Mouse (Mus musculus) lung, embryonic 14.5 days (tissue): ENCODE data around the gene S100pbp. TPM values are rescaled to one million over a fixed set of nuclear protein-coding genes. Genes with fewer than 3 reads are reported as not detected.
A peak's percentile ranks its signal among the peaks of the same experiment; 100 is the strongest.

Experiments
- ATAC-seq: fragments of 200-750 bp; cut with Nextera tagmentation; 2 replicates; pipeline ENCODE4 v1.8.0; 2017; ENCODE audit warnings: mild to moderate bottlenecking, moderate TSS enrichment, moderate library complexity; ENCODE audit not compliant: insufficient read depth
- DNase-seq: peaks from one replicate; pipeline ENCODE4 v3.0.0-alpha.2; 2015
- H3K27ac ChIP-seq: fragments of 300-500 bp; sonication (generic); 2 replicates; pipeline ENCODE4 v1.5.1; 2014; ENCODE audit warnings: low read depth, mild to moderate bottlenecking, moderate library complexity
- H3K27me3 ChIP-seq: fragments of 300-500 bp; sonication (generic); 2 replicates; pipeline ENCODE4 v1.6.1; 2014; ENCODE audit warnings: low read length, control low read depth; ENCODE audit not compliant: insufficient read depth
- H3K36me3 ChIP-seq: fragments of 300-500 bp; sonication (generic); 2 replicates; pipeline ENCODE4 v1.6.1; 2014; ENCODE audit warnings: control low read depth; ENCODE audit not compliant: insufficient read depth
- H3K4me1 ChIP-seq: fragments of 300-500 bp; sonication (generic); 2 replicates; pipeline ENCODE4 v1.6.1; 2014; ENCODE audit warnings: antibody characterized with exemption, control low read depth; ENCODE audit not compliant: insufficient read depth
- H3K4me2 ChIP-seq: fragments of 300-500 bp; sonication (generic); 2 replicates; pipeline ENCODE4 v1.6.1; 2014; ENCODE audit warnings: mild to moderate bottlenecking
- H3K4me3 ChIP-seq: fragments of 300-500 bp; sonication (generic); 2 replicates; pipeline ENCODE4 v1.5.1; 2014; ENCODE audit warnings: low read depth, low read length
- H3K9ac ChIP-seq: fragments of 300-500 bp; sonication (generic); 2 replicates; pipeline ENCODE4 v1.6.1; 2014
- H3K9me3 ChIP-seq: fragments of 300-500 bp; sonication (generic); 2 replicates; pipeline ENCODE4 v1.6.1; 2016; ENCODE audit warnings: low read depth, low read length, control low read depth
- CTCF ChIP-seq: IDR thresholded peaks from 2 replicates; pipeline ENCODE4 v1.5.1; 2016; ENCODE audit warnings: antibody characterized with exemption, low read depth
- WGBS: fragments of 180-500 bp; shearing (Covaris S2); extraction: QIAGEN DNeasy Blood & Tissue Kit; methylation state at CpG from one replicate; pipeline ENCODE4 v1.1.7; 2014; 5-methylcytosine and 5-hydroxymethylcytosine counted together
- polyA plus RNA-seq: library from polyadenylated mRNA; unstranded; fragments of >200 nt; fragmentation: Nextera tagmentation; extraction: Ambion mirVana; gene quantifications from 2 replicates; pipeline ENCODE4 v1.2.1, GENCODE M21; 2014

S100pbp gene
- polyA plus RNA-seq, 1 experiment from 2014 or later = 17.3 TPM

DNA sequence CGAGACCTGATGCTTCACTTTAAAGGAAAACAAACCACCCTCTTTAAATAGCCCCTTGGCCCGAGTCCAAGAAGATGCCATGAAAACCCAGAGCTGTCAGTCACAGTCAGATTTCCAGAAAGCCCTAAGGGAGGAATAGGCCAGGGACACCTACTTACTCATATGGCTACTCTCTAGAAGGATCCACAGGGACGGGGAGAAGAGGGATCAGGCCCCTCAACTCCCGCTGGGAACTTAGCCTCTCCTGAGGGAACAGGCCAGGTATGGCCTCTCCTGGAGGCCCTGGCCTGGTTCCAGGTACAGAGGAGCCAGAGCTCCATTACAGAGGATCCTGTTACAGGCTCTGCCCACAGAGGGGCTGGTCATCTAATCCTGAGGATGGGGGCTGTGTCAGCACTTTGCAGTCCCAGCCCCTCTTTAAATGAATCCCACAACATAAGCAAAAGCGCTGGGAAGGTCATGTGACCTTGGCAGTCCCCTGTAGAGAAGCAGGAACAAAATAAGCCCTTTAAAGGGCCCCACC is 37.0 kb upstream of the S100pbp start:
- WGBS = 16% methylated on average over 5 of the region's 5 CpGs
- Histone ChIP-seq H3K27me3 (peaks cover 16% of the 10 kb centered on the region), H3K36me3 (peaks cover 17% of the 10 kb centered on the region; the same call in 1 of the 2 replicates), H3K4me2 (peak overlapping the region; percentile 51; the same call in 1 of the 2 replicates), H3K9me3 (no peaks in the 10 kb centered on the region), H3K4me1 (peaks cover 16% of the 10 kb centered on the region), H3K4me3 (no peak overlapping the region), H3K9ac (0 out of 2 replicates have a peak overlapping the region, but pooled peaks have one; percentile 3), H3K27ac (no peak overlapping the region)
- 0 out of 2 replicates have a peak, but pooled peaks have one; percentile 12 for ATAC-seq
- peak; percentile 64 for DNase-seq
- no peak for TF ChIP-seq CTCF

DNA sequence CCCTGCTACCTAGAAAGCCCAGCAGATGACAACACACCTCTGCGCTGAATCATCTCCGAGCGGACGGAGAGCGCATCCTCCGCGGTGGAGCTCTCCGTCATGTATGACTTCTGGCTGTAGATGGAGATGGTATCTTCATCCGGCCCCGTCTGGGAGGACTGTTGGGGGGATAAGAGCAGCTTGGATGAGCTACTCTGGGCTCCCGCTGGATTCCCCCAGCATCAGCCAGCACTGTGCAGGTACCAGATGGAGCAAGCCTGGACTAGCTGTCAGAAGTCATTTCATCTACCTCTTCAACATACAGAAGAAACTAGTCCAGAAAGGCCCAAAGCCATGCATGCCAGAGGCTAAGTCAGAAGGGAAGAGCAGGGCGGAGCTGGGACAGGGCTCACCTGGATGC is 35.8 kb upstream of the S100pbp start:
- H3K9me3 ChIP-seq = no peaks in the 10 kb centered on the region
- H3K4me1 ChIP-seq = peaks cover 16% of the 10 kb centered on the region
- no peak overlapping the region for H3K27ac ChIP-seq
- 96% methylated on average over 12 of the region's 12 CpGs for WGBS
- DNase-seq (no peak), ATAC-seq (no peak)
- H3K27me3 ChIP-seq = peaks cover 14% of the 10 kb centered on the region
- H3K4me3 ChIP-seq = no peak overlapping the region
- H3K4me2 ChIP-seq = no peak overlapping the region
- H3K36me3 ChIP-seq = peaks cover 28% of the 10 kb centered on the region; the same call in 1 of the 2 replicates
- TF ChIP-seq CTCF = no peak
- no peak overlapping the region for H3K9ac ChIP-seq

DNA sequence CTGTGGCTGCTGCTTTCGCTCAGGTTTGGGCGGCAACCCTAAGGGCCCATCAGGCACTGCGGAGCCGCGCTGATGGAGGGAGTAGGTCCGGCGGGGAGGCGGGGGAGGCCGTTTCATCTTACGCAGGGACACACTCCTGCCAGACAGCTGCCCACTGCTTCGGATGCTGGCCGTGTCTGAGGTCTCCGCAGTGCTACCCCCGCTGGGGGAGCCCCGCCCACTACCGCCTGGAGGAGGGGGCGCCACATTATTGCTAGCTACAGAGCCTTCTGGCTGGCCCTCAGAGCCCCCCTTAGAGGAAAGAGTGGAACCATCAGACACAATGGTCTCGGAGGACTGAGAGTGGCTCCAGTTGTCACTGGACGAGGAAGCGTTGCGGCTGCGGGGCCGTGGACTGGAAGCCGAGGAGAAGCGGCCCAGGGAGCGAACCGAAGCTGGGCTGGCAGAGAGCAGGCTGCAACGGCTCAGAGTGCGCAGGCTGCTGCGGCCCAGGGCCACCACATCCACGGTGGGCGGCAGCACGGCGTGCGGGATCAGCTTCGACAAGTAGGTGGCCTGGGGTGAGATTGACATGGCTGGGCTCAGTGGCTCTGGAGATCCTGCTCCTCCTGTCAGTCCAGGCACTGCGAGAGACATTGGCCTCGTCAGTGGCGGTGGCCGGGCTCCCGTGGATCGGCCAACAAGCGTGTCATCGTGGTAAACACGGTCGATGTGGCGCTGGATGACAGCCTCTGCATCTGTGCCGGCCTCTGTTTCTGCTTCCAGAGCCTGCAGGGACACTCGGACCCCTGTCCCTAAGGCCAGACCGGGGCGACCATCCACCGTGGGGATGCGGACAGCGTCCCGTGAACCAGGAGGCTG is 34.1 kb upstream of the S100pbp start:
- peak; percentile 50 for DNase-seq
- peak overlapping the region; percentile 34; the same call in 1 of the 2 replicates for H3K9ac ChIP-seq
- H3K36me3 ChIP-seq = peaks cover 43% of the 10 kb centered on the region
- peak overlapping the region; percentile 27 for H3K4me3 ChIP-seq
- H3K27me3 ChIP-seq = peaks cover 14% of the 10 kb centered on the region
- ATAC-seq = peak; percentile 10; the same call in 1 of the 2 replicates
- H3K9me3 ChIP-seq = no peaks in the 10 kb centered on the region
- TF ChIP-seq CTCF = no peak
- WGBS = 37% methylated on average over 55 of the region's 55 CpGs
- H3K27ac ChIP-seq = no peak overlapping the region
- H3K4me2 ChIP-seq = peak overlapping the region; percentile 64
- peaks cover 16% of the 10 kb centered on the region for H3K4me1 ChIP-seq

DNA sequence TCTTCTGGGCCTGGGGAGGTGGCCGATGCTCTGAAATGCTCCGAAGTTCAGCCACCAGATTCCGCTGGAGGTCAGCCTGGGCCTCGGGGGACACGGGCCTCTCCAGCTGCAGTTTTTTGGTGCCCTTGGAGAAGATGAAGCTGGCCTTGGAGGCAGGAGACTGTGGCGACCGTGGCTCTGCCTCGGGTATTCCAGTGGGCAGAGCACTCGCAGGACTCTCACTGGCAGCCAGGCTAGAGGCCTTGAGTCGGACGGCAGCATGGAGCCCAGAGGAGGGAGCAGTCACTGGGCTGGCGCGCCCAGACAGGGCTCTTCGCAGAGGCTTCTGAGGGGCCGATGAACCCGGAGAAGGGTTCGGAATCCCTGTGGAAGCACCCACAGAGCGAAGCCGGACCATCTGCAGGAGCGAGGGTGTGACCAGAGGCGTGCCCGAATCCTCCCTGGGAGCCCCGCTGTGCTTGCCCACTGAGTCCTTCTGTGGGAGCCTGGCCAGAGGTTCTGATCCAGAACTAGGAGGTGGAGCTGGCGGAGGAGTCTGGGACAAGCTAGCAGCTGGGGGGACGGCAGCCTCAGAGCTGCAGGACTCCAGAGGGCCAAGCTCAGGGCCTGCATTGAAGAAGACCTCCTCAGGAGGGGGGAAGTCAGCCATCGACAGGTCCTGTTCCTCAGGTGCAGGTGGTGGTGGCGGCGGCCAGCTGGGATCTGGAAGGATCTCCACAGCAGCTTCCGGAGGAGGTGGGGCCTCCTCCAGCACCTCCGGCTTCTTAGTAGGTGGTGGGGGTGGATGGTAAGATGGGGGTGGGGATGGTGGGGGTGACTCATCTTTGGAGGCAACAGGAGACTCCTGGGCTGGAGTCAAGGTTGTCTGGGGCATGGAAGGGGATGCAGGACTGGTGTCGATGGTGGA is 32.7 kb upstream of the S100pbp start:
- DNase-seq (no peak), ATAC-seq (no peak)
- TF ChIP-seq CTCF = no peak
- Histone ChIP-seq H3K9me3 (no peaks in the 10 kb centered on the region), H3K27ac (no peak overlapping the region), H3K36me3 (peaks cover 55% of the 10 kb centered on the region), H3K4me2 (no peak overlapping the region), H3K9ac (no peak overlapping the region), H3K27me3 (peaks cover 9% of the 10 kb centered on the region; the same call in 1 of the 2 replicates), H3K4me3 (no peak overlapping the region), H3K4me1 (peaks cover 16% of the 10 kb centered on the region)
- 66% methylated on average over 31 of the region's 31 CpGs for WGBS

DNA sequence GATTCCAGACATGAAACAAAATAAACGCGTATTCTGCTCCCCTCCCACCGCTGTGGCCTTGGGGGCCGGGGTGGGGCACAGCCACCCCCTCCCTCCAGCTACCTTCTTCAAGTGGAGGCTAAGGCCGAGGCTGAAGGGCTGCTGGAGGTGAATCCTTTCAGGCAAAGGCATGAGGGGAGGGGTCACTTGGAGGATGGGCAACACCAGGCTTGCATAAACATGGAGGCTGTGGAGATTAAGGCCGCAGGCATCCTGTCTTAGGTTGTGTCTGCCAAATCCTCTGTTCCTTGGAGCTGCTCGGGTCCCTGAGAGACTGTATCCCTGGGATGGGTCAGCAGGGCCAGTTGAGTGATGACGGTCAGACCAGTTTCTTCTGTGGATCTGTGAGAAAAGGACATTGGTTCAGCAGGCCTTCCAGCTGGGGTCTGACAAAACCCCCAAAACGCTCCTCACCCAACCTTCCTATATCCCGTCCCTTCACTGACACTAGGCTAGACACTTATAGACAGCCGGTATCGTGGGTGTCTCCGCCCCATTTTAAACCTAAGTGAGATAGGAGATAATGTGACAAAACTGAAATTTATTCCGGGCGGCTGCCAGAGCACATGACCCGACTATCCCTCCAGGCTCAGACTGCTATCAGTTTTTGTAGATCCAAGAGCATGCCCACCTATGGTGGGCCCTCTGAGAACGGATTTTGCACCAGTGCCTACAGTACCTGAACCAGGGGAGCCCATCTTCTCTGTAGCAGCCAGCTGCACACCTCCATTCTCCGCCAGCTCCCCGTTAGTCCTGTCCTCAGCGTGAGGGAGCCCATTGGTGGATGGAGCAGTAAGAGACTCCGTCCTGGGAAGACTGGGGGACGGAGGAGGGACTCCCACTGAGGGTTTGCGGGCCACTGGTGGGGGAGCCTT is 31.8 kb upstream of the S100pbp start:
- Histone ChIP-seq H3K27me3 (0 out of 2 replicates have a peak, but pooled peaks cover 7% of the 10 kb centered on the region), H3K36me3 (peaks cover 64% of the 10 kb centered on the region), H3K9ac (no peak overlapping the region), H3K9me3 (no peaks in the 10 kb centered on the region), H3K4me3 (no peak overlapping the region), H3K27ac (no peak overlapping the region), H3K4me2 (no peak overlapping the region), H3K4me1 (peaks cover 7% of the 10 kb centered on the region)
- ATAC-seq (no peak), DNase-seq (no peak)
- 59% methylated on average over 23 of the region's 23 CpGs for WGBS
- TF ChIP-seq CTCF = no peak

DNA sequence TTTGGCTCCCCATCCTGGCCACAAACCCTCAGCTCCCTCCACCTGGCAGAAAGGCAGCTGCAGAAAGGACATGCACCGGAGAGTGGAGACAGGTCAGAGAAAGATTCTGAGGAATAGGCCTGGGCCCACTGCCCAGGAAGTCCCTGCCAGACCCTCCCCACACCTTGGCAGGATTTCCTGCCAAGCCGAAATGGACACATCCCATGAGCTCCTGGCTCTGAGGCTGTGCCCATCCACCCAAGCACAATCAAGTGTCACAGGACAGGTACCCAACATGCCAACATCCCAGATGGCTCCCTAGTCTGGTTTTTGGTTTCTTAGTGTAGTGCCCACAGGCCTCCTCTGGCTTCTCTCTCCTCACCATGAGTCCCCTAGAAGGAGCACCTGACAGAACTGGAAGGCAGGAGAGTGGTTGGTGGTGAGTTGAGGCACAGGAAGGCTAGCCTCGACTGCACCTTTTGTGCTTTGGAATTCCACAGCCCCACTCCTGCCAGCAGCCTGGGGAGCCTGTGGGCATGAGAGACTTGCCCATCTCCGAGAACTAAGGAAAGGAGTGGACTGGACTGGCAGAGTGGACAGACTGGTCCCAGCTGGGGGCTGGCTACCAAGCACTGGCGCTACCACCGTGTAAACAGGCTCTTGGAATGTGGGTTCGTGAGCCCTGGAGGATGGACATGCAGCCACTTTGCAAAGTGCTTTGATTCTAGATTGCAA is 31.0 kb upstream of the S100pbp start:
- no peak overlapping the region for H3K9ac ChIP-seq
- 0 out of 2 replicates have a peak, but pooled peaks cover 7% of the 10 kb centered on the region for H3K27me3 ChIP-seq
- H3K4me3 ChIP-seq = no peak overlapping the region
- H3K4me2 ChIP-seq = no peak overlapping the region
- WGBS = 49% methylated on average over 7 of the region's 7 CpGs
- ATAC-seq = no peak
- TF ChIP-seq CTCF = no peak
- peaks cover 6% of the 10 kb centered on the region; the same call in 1 of the 2 replicates for H3K4me1 ChIP-seq
- DNase-seq = no peak
- no peak overlapping the region for H3K27ac ChIP-seq
- peaks cover 71% of the 10 kb centered on the region for H3K36me3 ChIP-seq
- H3K9me3 ChIP-seq = no peaks in the 10 kb centered on the region
